Mouse (Mus musculus) lung, adult 18-20 months (tissue): ENCODE data around the gene Six5.
"Not testable (repeated sequence)": the region's sequence is repeated elsewhere in the genome, so short reads cannot be mapped to it uniquely, and the experiment has no call there.

Experiments used
- DNase-seq, 2 experiments: peaks; one replicate each; pipeline ENCODE4 v3.0.0; 2022; ENCODE audit warnings: mixed read lengths in 2 of 2

Six5 gene

DNA sequence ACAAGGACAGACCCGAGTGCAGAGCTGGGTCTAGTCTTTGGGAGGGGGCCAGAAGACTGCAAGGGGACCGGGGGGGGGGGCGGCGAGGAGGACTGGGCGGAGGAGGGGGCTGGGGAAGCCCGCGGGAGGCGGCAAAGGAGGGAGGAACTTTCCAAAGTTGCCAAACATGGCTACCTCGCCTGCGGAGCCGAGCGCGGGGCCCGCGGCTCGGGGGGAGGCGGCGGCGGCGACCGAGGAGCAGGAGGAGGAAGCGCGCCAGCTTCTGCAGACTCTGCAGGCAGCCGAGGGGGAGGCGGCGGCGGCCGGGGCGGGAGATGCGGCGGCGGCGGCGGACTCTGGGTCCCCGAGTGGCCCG is at the start of gene Six5:
Gene Six5 (plus strand): TSS at position 124 of the 355 bp plus-strand sequence.
- peak; percentile 47 to 51 for DNase-seq

DNA sequence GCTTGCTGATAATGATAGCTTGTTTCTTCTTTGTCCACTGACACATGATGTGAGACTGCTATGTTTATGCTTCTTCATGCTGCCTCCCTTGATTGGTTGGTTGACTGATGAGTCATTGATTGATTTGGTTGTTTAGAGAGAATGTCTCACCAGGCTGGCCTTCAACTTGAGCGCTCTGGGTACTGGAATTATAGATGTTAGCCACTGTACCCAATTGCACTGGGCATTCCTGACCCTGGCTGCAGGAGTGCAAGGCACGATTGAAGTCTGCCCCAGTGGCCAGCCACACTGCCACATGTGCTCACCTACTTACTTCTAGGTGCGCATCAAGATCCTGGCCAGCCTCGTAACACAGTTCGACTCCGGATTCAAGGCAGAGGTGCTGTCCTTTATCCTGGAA is 49.8 kb upstream of the Six5 start:
- no peak for DNase-seq

- no peak for DNase-seq
These were observed 47.9 kb upstream of the Six5 start for GRCm38 (mm10) chr7:19046286-19047069.

- no peak for DNase-seq
These were observed 46.3 kb upstream of the Six5 start for GRCm38 (mm10) chr7:19048006-19048527.

- DNase-seq = no peak
These were observed 45.1 kb upstream of the Six5 start for GRCm38 (mm10) chr7:19049252-19049651.

GRCm38 (mm10) chr7:19050172-19050571 is 44.2 kb upstream of the Six5 start:
- no peak for DNase-seq

- peak; percentile 19 to 21 for DNase-seq
These were observed 43.2 kb upstream of the Six5 start for GRCm38 (mm10) chr7:19051161-19051560.

DNA sequence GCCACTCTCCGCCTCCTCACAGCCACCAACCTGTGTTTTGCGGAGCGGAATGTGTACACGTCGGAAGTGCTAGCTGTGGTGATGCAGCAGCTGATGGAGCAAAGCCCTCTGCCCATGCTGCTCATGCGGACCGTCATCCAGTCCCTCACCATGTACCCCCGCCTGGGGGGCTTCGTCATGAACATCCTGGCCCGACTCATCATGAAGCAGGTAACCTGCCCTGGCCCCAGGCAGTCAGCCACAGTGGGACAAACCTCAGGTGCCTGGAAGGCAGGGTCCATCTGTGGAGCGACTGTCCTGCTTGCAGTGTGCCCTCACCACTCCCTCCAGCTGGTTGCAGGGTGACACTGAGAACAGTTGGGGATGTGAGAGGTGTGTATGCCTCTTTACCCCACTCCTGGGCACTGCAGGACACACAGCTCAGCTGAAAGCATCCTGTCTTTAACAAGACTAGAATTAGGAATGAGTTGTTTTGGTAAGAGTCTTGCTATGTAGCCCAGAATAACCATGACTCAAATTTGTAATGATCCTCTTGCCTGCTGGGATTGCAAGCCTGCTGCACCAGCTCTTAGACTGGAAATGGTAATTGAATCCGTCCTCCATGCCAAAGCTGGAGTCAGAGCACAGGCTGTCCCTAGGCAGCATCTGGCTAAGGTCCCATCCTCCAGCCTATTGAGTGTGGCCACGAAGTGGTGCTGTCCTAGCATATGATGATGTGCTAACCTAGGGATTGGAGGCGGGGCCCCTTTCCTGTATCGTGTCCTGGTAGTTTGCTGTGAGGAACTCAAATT is 41.9 kb upstream of the Six5 start:
- DNase-seq = no peak

GRCm38 (mm10) chr7:19053136-19053532 is 41.3 kb upstream of the Six5 start:
- no peak for DNase-seq

DNA sequence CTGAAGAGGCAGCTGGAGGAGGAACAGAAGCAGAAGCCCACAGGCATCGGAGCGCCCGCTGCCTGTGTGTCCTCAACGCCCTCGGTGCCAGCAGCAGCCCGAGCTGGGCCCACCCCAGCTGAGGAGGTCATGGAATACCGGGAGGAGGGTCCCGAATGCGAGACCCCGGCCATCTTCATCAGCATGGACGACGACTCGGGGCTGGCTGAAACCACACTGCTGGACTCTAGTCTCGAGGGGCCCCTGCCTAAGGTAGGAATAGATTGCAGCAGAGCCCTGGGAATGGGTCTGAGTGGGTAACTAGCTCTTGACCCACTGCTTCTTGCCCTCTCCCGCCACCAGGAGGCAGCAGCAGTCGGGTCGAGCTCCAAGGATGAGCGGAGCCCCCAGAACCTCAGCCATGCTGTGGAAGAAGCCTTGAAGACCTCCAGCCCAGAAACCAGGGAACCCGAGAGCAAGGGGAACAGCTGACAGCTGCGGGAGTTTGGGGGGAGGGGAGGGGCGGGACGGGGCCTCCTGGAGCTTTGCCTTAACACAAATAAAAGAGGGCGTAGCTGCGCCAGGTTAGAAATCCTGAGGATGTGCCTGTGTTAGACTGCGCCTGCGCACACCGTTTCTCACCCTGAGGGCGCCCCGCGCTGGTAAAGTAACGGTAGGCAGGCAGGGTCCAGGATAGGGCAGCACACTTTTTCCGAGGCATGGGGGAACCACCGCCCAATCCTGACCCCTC is 40.2 kb upstream of the Six5 start, which contains the start of gene Rsph6a:
Gene Rsph6a (plus strand): TSS at position 644 of the 730 bp plus-strand sequence.
- no peak for DNase-seq

GRCm38 (mm10) chr7:19054777-19055076 is 39.7 kb upstream of the Six5 start:
- DNase-seq = no peak

DNA sequence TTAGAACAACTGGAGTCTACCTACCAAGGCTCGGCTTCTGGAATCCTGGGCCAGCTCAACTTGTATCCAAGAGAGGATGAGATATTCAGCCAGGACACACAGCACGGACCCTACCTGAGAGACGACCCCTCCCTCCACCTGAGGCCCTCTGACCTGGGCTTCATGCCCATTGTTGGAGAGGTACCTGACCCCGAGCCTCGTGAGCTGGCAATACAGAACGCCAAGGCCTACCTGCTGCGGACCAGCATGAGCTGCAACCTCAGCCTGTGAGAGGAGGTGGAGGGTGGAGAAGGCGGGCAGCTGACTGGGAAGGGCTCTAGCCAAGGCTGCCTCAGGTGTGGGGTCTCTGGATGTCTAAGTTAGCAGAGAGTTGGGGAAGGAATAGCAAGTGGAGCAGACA is 39.3 kb upstream of the Six5 start:
- DNase-seq = no peak

- DNase-seq = no peak
These were observed 37.0 kb upstream of the Six5 start for GRCm38 (mm10) chr7:19057405-19057804.

DNA sequence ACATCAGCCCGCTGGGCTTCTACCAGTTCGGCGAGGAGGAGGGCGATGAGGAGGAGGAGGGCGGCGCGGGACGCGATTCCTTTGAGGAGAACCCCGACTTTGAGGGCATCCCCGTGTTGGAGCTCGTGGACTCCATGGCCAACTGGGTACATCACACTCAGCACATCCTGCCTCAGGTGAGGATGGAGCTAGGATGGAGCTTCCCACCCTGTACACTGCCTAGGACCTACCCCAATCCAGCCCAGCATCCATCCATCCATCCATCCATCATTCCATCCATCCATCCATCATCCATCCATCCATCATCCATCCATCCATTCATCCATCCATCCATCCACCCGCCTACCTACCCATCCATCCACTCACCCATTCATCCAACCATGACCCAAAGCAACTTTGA is 28.5 kb upstream of the Six5 start:
- DNase-seq = no peak

GRCm38 (mm10) chr7:19067063-19067462 is 27.3 kb upstream of the Six5 start:
- DNase-seq = no peak

DNA sequence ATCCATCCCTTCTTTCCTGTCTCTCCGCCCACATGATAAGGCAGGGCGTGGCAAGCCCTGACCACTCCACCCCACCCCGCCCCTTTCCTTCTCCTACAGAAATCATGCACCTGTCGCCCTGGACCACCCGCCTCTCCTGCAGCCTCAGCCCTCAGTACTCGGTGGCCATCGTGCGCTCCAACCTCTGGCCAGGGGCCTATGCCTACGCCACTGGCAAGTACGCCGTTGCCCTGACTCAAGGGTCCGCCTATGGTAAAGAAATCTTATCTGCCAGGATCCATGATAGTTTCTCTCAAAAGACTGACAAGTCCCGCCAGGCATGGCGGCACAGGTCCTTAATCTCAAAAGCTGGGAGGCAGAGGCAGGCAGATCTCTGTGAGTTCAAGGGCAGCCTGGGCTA is 26.5 kb upstream of the Six5 start:
- DNase-seq = no peak

DNA sequence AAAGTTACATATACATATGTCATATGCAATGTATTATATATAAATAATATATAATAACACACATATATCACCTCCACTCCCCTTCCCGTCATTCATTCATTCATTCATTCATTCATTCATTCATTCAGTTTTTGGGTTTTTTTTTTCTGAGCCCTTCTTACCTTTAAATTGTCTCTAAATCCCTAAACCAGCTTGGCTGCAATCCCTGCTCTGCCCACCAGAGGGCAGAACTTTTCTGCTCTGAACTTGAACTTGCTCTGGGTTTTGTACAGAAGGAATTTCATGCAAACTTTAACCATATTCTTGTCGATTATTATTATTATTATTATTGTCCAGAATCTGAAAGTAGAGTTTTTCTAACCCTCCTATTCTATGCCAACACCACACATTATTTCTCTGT is 25.7 kb upstream of the Six5 start:
- peak; percentile 64 to 69 for DNase-seq

GRCm38 (mm10) chr7:19069500-19069899 is 24.9 kb upstream of the Six5 start:
- DNase-seq = no peak

- not testable (repeated sequence) for DNase-seq
These were observed 23.4 kb upstream of the Six5 start for GRCm38 (mm10) chr7:19071024-19071423.

- DNase-seq = no peak
These were observed 20.9 kb upstream of the Six5 start for GRCm38 (mm10) chr7:19073504-19073903.

- no peak for DNase-seq
These were observed 19.9 kb upstream of the Six5 start for GRCm38 (mm10) chr7:19074494-19074893.

GRCm38 (mm10) chr7:19075231-19075630 is 19.2 kb upstream of the Six5 start:
- no peak for DNase-seq
